Mouse (Mus musculus) splenic B cell, adult 2 months (primary cell): Measurements from ENCODE around the gene Strada.
A peak's percentile ranks its signal among the peaks of the same experiment; 100 is the strongest.
"Not testable (repeated sequence)": the region's sequence is repeated elsewhere in the genome, so short reads cannot be mapped to it uniquely, and the experiment has no call there.

Experiments used
- DNase-seq: peaks from one replicate; pipeline ENCODE4 v3.0.0-alpha.2; 2011; ENCODE audit warnings: low read depth, low spot score
- H3K27me3 ChIP-seq: 2 replicates; pipeline ENCODE4 v1.6.1; 2012; ENCODE audit warnings: mild to moderate bottlenecking, low read length, moderate library complexity, mixed read lengths; ENCODE audit not compliant: control insufficient read depth, poor library complexity, insufficient read depth, severe bottlenecking
- H3K36me3 ChIP-seq: 2 replicates; pipeline ENCODE4 v1.6.1; 2012; ENCODE audit warnings: mild to moderate bottlenecking, low read length, moderate library complexity, mixed read lengths; ENCODE audit not compliant: control insufficient read depth, poor library complexity, insufficient read depth, severe bottlenecking

The Strada gene

GRCm38 (mm10) chr11:106202123-106202465 lies at the start of gene Strada:
Gene Strada, minus strand, starts transcription at chr11:106202168.
- DNase-seq: peak; percentile 66
- peaks cover 2% of the 10 kb centered on the region; the same call in 1 of the 2 replicates for H3K36me3 ChIP-seq
- no peaks in the 10 kb centered on the region for H3K27me3 ChIP-seq

GRCm38 (mm10) chr11:106249326-106249725 lies 47.4 kb upstream of the Strada start:
- Histone ChIP-seq H3K36me3 (peaks cover 16% of the 10 kb centered on the region), H3K27me3 (no peaks in the 10 kb centered on the region)
- DNase-seq: no peak

- H3K27me3 ChIP-seq: no peaks in the 10 kb centered on the region
- peak; percentile 59 for DNase-seq
- peaks cover 15% of the 10 kb centered on the region for H3K36me3 ChIP-seq
Observed at GRCm38 (mm10) chr11:106246834-106247233, 44.9 kb upstream of the Strada start.

- DNase-seq, H3K27me3 ChIP-seq: not testable (repeated sequence)
- H3K36me3 ChIP-seq: peaks cover 16% of the 10 kb centered on the region
Observed at GRCm38 (mm10) chr11:106233978-106234377, 32.0 kb upstream of the Strada start.

GRCm38 (mm10) chr11:106220603-106221002 lies 18.6 kb upstream of the Strada start:
- Histone ChIP-seq H3K27me3 (no peaks in the 10 kb centered on the region), H3K36me3 (peaks cover 6% of the 10 kb centered on the region; the same call in 1 of the 2 replicates)
- DNase-seq: no peak

GRCm38 (mm10) chr11:106216730-106217490 lies 14.9 kb upstream of the Strada start, which contains the start of gene Ddx42:
Gene Ddx42, plus strand, starts transcription at chr11:106216926.
- peak; percentile 96 for DNase-seq

GRCm38 (mm10) chr11:106215927-106216729 lies 14.2 kb upstream of the Strada start, which contains the start of gene Ccdc47:
Gene Ccdc47, minus strand, starts transcription at chr11:106216344.
- Histone ChIP-seq H3K27me3 (no peaks in the 10 kb centered on the region), H3K36me3 (peaks cover 7% of the 10 kb centered on the region; the same call in 1 of the 2 replicates)
- peak; percentile 100 for DNase-seq

More at GRCm38 (mm10) chr11:106216730-106217490, 14.9 kb upstream of the Strada start, which contains the start of gene Ddx42:
- H3K27me3 ChIP-seq: no peaks in the 10 kb centered on the region
- H3K36me3 ChIP-seq: peaks cover 5% of the 10 kb centered on the region; the same call in 1 of the 2 replicates

- no peak for DNase-seq
- H3K27me3 ChIP-seq: no peaks in the 10 kb centered on the region
- H3K36me3 ChIP-seq: peaks cover 7% of the 10 kb centered on the region; the same call in 1 of the 2 replicates
Observed at GRCm38 (mm10) chr11:106215450-106215859, 13.5 kb upstream of the Strada start.

GRCm38 (mm10) chr11:106214856-106215255 lies 12.9 kb upstream of the Strada start:
- no peak for DNase-seq
- H3K27me3 ChIP-seq: no peaks in the 10 kb centered on the region

GRCm38 (mm10) chr11:106212771-106213170 lies 10.8 kb upstream of the Strada start:
- no peaks in the 10 kb centered on the region for H3K27me3 ChIP-seq
- H3K36me3 ChIP-seq: peaks cover 16% of the 10 kb centered on the region
- no peak for DNase-seq

More at GRCm38 (mm10) chr11:106214856-106215255, 12.9 kb upstream of the Strada start:
- peaks cover 7% of the 10 kb centered on the region; the same call in 1 of the 2 replicates for H3K36me3 ChIP-seq

GRCm38 (mm10) chr11:106201337-106202122 lies 438 bp downstream of the Strada start:
- H3K27me3 ChIP-seq: no peaks in the 10 kb centered on the region
- H3K36me3 ChIP-seq: no peaks in the 10 kb centered on the region; the same call in 1 of the 2 replicates
- peak; percentile 23 for DNase-seq

GRCm38 (mm10) chr11:106200756-106201155 lies 1.2 kb downstream of the Strada start:
- H3K36me3 ChIP-seq: no peaks in the 10 kb centered on the region; the same call in 1 of the 2 replicates
- H3K27me3 ChIP-seq: no peaks in the 10 kb centered on the region
- DNase-seq: no peak

GRCm38 (mm10) chr11:106199997-106200396 lies 2.0 kb downstream of the Strada start:
- not testable (repeated sequence) for DNase-seq, H3K36me3 ChIP-seq, H3K27me3 ChIP-seq

GRCm38 (mm10) chr11:106198277-106198676 lies 3.7 kb downstream of the Strada start:
- Histone ChIP-seq H3K27me3 (no peaks in the 10 kb centered on the region), H3K36me3 (no peaks in the 10 kb centered on the region)
- DNase-seq: peak; percentile 39
